Mouse (Mus musculus): ENCODE measurements around the gene Ifrd2.
"Not testable (repeated sequence)": the region's sequence is repeated elsewhere in the genome, so short reads cannot be mapped to it uniquely, and the experiment has no call there.

Gene Ifrd2

DNA sequence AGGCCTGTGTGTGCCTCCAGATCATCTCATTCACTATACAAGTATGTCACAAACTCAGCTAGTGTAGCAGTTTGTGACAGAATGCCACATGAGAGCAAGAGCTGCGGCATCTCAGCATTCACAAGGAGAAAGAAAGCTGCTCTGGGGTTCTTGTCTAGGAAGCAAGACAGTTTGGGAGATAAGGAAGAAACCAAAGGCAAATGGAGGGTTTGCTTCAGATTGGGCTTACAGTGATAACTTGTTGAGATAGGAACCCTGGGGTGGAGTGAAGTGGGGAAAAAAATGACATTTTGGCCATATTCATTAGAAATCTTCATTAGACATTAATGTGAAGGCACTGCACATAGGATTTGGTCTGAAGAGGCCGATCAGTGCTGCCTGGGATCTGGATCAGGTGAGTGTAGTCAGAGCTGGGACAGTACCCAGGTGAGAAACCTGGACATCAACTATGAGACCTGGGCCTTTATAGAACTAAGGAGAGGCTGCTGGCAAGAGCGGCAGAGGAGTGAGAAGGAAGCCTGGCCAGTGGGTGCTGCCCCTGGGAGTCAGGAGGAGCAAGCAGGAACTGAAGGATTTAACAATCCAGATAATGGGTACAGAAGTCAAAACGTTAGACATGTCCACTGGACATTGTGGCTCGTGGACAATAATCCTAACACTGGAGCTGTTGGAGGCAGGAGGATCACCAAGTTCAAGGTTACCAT lies 34.6 kb upstream of the Ifrd2 start:
- no peak for DNase-seq

DNA sequence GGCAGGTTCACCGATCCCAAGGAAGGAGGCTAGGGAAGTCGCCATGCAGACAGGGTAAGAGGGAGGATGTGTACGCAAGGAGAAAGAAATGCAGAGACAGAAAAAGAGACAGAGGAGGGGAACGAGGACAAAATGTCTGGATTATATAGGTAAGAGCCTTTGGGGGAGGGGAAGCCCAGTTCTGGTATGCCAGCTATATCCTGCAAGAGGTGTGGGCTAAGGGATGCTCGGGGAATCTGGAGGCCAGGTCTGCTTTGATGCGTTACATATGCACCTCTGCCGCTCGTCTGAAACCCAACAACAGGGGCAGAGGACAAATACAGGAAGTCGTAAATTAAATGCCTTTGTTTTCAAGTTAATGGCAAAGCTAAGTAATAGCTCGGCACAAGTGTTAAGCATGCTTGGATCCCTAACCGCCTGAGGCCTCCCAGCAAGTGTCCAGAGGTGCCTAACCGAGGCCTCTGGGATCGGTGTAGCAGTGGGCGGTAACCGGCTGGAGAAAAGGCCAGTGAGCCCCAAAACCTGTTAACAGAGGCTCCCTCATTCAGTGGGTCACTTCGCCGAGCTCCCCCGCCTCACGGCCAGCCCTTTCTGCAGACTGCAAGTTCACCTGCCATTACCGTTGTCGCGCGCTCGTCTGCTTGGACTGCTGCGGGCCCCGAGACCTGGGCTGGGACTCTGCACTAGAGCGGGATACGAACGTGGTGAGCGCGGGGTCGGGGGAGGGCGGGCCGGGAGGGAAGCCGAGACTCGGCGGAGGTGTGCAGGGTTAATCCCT lies 33.7 kb upstream of the Ifrd2 start:
- DNase-seq: peak; percentile 72

DNA sequence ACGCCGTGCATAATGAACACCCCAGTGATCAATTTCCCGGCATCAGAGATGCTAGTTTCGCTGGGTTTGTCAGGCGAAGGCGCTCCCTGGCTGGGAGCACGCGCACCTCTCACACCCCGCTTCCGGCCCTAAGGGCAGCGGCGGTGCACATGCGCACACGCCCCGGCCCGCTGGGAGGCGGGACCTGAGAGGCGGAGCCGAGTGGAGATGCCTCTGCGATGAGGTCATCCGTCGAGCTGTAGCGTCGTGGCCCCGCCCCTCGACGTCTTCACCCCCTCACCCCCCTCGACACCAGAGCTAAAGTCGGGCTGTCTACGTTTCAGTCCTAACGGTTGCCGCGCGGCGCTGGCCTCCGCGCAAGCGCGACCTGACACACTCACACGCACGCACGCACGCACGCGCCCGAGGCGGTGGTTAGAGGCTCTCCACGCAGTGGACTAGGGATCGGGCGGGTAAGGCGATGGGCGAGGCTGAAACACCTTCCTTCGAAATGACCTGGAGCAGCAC lies 33.1 kb upstream of the Ifrd2 start:
- peak; percentile 96 for DNase-seq

DNA sequence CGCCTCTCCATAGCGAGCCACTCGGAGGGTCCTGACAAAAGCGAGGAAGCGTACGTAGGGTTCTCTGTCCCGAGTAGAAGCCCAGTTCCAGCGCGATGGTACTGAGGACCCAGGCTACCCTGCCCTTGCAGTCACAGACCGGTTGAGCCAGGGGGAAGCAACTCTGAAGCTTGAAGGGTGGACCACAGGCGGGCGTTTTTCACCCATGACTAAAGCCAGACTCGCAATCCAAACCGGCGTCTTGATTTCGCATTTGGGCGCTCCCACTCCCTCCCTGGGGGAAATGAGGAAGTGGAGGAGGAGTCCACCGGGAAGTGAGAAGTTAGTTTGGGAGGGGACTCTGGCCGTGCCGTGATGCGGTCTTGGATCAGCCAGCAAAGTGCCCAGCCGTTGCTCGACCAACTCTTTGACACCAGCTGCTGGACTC lies 32.4 kb upstream of the Ifrd2 start:
- DNase-seq: peak; percentile 69

DNA sequence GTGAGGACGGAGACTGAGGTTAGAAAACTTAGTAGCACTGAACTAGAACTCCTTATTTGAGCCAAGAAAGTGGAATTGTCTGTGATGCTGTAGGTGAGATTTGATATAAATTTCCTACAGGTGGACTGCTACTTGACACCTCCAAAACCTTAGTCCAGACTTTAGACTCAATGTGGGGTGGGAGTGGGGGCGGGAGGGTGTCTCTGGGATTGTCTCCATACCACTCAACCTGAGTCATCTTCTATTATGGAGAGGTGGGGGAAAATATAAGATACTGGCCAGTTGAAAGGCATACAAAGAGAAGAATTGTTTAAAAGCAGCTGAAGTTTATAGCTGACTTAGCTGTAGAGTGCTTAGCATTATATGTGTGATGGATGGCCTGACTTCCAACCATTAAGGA lies 31.7 kb upstream of the Ifrd2 start:
- no peak for DNase-seq

DNA sequence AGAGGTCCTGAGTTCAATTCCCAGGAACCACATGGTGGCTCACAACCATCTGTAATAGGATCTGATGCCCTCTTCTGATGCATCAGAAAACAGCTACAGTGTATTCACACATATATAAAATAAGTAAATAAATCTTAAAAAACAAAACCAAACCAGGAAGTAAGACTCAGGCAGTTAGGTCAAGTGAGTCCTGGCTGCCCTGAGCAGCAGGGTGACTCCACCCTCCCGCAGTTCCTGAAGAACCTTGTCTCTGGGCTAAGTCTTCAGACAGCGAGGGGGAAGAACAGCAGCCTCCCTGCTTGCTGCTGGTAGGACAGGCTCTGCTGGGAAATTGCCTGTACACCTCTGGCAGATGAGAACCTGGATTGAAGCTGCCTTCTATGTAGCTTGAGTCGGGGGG lies 31.1 kb upstream of the Ifrd2 start:
- no peak for DNase-seq

DNA sequence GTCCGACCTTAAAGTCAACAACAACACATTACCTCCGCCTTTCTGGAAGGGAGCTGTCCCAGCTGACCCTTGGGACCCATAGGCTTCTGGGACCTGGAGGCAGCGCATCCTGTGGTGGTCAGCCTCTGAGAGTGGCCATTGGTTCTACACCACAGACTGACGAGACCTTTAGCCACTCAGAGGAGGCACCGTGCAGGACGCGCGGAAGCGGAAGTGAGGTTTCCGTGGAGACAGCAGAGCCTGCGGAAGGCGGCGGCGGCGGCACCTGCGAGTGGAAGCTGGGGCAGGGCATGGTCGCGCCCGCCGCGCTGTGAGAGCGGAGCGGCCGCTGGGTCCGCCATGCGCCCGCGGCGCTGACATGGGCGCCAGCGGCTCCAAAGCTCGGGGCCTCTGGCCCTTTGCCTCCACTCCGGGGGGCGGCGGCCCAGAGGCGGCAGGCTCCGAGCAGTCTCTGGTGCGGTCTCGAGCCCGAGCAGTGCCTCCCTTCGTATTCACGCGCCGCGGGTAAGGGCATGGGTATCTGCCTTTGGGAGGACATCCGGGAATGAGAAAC lies 24.3 kb upstream of the Ifrd2 start, which contains the start of gene Tusc2:
TSS of gene Tusc2 (plus strand) at position 227 of the 553 bp plus-strand sequence.
- DNase-seq: peak; percentile 98

DNA sequence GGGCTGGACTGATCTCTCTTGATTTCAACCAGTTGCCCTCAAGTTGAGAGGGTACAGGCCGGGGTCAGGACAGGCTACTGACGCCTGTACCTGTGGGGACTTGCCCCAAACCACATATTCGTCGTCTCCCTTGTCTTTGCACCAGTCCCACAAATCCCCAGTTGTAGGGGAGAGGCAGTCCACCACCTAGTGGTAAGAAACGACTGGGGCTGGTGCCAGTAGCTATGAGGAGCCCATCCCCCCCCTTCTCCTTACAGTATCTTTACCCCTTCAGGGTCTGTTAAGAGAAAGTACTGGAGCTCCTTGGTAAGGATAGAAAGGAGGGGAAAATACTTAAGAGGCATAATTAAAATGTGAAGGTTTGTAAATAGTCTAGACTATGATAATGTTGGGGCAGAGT lies 21.9 kb upstream of the Ifrd2 start:
- not testable (repeated sequence) for DNase-seq

DNA sequence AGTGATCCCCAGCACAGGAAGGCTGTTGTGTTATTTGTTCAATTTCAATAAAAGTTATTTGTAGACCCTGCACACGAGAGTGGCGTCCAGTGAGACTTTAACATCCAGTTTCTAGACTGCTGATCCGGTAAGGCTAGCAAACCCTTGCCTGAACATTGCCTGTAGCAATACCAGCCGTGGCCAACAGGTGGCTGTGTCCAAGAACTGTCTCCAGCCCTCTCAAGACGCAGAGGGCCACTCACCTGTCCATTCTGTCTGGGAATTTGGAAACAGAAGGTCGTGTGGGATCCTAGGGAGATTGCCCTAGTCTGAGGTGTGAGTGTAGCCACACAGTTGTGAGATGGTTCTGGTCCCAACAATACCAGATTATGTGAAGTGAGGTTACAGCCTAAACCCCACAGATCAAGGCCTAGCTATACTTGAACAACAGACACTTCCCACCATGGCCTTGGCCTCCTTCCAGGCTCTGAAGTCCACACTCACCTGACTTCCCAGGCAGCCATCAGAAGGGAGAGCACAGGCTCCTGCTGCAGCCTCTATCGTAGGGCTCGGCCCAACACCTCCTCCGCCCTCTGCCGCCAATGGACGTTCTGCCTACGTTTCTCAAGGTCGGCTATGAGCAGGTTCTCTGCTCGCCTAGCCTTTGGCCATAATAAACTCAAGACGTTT lies 21.3 kb upstream of the Ifrd2 start:
- peak; percentile 95 for DNase-seq

DNA sequence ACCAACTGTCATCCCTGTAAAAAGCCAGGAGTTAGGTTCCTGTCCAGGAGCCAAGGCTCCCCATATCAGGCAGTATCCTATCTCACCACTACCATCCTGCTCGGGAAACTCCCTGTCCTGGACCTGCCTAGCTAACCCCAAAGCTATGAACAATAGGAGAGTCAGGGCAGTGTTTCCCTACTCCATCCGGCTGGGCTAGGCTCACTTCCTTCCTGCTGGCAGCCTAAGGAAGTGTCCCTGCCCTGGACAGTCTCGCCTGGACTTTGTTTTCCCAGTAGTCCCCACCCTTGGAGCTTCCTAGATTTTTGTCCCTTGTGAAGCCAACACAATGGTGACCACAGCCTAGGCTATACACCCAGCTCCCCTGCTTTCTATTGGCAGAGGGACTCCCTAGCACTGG lies 20.6 kb upstream of the Ifrd2 start:
- peak; percentile 78 for DNase-seq

DNA sequence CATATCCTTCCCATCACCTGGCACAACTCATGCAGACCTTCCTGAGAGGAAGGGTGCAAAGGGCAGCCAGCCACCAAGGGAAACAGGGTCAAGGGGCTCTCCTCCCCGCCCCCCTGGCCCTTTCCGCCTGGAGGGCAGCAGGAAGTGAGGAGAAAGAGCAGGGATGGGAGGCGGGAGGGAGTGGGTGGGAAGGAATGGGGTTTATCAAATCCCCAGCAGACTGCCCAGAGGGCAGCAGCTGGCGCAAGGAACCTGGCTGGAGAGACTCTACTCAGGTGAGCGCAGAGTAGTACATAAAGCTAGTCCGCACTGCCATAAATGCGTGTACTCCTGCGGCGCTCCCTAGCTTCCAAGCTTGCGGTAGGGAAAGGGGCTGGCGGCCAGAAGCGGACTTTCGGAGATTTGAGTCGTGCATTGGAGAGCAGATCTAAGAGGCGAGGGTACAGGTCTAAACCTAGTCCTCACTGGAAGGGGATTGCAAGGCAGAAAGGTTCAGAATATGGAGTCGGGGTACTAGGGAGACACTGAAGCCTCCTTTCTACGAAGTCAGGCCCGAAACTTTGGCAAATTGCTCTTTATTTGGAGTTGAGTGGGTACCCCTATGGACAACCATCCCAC lies 19.6 kb upstream of the Ifrd2 start, which contains the start of gene Hyal2:
TSS of gene Hyal2 (plus strand) at position 244 of the 618 bp plus-strand sequence.
- peak; percentile 93 for DNase-seq

DNA sequence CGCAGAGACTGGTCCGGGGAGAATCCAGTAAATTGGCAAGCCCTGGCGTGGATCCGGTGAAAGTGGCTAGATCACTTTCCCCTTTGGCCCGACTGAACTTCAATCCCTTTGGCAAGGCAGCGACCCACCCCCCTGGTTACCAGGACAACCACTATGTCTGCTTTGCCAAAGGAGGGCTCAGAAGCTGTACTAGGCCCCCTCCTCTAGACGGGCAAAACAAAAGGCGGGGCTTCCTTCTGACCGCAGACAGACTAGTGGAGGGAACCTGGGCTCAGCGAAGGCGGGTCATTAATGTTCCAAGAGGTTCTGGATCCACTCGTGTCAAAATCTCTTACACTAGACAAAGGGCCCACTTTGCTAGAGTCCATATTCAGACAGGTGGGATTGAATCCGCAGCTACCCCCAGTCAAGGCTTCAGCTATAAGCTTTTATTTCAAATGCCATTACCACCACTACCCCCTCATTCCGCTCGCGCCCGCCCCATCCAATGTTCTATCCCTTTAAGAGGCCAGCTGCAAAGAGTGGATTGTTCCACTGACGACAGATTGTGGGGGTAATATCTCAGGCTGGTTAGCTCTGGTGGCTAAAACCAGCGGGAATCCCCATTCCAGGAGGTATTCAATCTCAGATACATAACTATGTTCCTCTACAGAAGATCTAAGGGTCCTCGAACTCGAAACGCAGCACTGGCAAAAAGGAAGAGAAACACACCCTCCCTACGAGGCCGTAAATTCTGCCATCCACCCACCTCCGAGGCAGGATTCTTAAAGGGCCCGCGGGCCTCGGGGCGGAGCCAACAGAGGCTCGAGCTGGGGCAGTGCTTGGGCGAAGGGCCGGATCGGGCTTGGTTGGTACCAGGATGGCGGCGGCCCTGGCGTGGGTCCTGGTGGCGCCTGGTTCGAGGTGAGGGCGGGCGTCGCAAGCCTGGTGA lies 18.8 kb upstream of the Ifrd2 start:
- peak; percentile 94 for DNase-seq

DNA sequence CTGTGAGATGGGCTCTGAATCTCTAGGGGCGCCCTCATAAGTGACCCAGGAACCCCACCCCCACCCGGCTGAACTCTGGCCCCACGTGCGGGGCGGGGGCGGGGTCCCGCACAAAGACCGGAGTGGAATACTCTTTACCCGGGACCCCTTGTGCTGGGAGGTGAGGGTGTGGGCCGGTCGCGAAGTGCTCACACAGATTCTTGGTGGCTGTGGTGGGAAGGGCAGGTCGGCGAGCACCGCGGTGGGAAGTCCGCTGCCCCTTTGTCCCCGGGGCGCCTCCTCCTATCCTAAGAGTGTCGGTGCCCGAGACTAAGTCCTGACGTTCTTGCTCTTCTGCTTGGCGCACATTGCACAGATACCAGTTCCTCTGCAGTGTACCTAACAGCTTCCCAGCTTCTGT lies 18.2 kb upstream of the Ifrd2 start:
- no peak for DNase-seq

DNA sequence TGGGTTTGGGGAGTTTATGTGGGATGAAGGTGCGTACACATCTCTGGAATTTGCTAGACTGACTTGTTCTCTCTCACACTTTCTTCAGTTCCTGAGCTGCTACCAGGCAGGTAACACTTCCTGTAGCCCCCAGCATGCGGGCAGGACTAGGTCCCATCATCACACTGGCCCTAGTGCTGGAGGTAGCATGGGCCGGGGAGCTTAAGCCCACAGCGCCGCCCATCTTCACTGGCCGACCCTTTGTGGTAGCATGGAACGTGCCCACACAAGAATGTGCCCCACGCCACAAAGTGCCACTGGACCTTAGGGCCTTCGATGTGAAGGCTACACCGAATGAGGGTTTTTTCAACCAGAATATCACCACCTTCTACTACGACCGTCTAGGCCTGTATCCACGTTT lies 17.4 kb upstream of the Ifrd2 start:
- no peak for DNase-seq

DNA sequence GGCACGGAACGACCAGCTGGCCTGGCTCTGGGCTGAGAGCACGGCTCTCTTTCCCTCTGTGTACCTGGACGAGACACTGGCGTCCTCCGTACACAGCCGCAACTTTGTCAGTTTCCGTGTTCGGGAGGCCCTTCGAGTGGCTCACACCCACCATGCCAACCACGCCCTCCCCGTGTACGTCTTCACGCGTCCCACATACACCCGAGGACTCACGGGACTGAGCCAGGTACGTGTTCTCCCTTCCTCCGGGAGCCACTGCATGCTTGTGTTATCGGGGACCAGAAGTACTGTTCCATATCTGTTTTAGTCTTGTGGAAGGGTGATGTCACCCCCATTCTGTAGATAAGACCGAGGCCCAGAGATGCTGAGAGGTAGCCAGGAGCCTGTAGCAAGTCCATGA lies 16.6 kb upstream of the Ifrd2 start:
- DNase-seq: no peak

DNA sequence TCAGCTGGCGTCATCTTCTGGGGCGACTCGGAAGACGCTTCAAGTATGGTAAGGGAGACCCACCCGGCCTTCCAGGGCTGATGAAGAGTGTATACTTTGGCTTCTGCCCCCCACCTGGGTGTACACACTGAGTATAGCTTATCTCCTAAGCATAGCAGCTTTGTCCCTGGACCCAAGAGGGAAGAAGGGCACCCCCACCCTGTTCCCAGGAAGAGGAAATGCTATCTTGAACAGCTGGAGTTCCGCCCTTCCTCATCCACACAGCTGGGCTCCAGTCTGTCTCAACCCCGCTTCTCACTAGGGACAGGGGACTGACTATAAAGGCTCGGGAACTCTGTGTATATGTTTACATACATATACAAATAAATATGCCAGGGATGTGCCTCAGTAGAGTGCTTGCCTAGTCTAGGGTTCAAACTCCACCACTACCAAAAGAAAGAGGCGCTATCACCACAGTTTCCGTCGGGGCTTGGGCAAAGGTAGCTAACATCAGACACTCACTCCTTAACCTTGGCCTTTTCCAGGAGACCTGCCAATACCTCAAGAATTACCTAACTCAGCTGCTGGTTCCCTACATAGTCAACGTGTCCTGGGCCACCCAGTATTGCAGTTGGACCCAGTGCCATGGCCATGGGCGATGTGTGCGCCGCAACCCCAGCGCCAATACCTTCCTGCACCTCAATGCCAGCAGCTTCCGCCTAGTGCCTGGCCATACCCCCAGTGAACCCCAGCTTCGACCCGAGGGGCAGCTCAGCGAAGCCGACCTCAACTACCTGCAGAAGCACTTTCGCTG lies 15.7 kb upstream of the Ifrd2 start:
- peak; percentile 71 for DNase-seq

DNA sequence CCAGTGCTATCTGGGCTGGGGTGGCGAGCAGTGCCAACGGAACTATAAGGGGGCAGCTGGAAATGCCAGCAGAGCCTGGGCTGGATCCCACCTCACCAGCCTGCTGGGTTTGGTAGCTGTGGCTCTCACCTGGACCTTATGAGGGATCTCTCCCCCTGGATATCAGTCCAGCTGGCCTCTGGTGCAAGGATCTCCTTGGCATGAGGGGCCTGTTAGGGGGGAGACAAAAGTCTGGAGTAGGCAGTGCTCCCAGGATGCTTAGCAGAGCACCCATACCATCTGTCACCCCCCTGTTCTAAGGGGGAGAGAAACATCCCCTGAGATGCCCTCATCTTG lies 15.1 kb upstream of the Ifrd2 start:
- no peak for DNase-seq

DNA sequence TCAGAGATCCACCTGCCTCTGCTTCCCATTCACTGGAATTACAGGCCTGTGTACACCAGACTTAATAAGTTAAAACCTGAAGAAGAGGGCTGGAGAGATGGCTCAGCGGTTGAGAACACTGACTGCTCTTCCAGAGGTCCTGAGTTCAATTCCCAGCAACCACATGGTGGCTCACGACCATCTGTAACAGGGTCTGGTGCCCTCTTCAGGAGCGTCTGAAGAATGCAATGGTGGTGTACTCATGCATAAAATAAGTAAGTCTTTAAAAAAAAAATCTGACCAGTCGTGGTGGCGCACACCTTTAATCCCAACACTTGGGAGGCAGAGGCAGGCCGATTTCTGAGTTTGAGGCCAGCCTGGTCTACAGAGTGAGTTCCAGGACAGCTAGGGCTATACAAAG lies 13.7 kb upstream of the Ifrd2 start:
- DNase-seq: not testable (repeated sequence)

DNA sequence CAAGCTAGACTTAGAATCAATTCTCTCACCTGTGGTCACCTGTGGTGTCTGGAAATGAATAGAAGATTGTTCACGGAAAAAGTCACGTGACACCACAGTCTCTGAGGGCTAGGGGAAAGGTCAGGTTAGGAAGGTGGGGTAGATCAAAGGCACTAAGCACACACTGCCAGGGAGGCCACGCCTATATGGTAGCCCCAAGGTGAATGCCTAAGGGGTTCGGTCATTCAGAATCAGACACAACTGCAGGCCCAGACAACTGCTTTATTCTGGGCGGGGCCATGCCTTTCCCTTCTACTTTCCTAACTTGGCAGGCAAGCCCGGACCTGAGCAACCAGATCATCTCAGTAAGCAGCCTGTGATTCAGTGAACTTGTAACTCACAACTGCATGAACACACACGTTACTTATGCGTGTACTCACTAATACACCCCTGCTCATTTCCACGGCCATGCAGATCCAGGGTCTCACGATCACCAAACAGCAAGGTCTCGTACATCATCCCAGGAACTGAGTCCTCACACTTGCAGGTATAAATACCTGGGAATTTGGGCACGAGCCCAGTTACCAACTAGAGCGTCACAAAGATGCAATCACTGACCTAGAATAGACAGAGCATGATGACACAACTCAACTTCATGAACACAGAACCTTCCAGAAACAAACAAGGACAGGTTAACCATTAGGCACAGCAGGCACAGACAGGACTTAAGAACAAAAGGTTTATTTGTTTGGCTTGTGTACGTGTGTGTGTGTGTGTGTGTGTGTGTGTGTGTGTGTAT lies 11.7 kb upstream of the Ifrd2 start:
- peak; percentile 70 for DNase-seq

Measured in kidney, adult 9 months (tissue).